Mouse (Mus musculus) gastrocnemius, postnatal 25 days (tissue): Measurements from ENCODE around the gene Amotl1. TPM values are rescaled to one million over a fixed set of nuclear protein-coding genes. Genes with fewer than 3 reads are reported as not detected.
"Not testable (repeated sequence)": the region's sequence is repeated elsewhere in the genome, so short reads cannot be mapped to it uniquely, and the experiment has no call there.

Experiments used
- DNase-seq: peaks from one replicate; pipeline ENCODE4 v3.0.0; 2022
- total RNA-seq, 2 experiments: library from RNA; stranded (reverse); gene quantifications; 1 replicate in 1 of 2; 2 replicates in 1 of 2; pipeline ENCODE4 v1.2.3; 2021

Gene Amotl1
- total RNA-seq, 2 experiments from 2014 or later = 221 to 341 TPM

GRCm38 (mm10) chr9:14603475-14603874 lies 41.4 kb downstream of the Amotl1 start:
- no peak for DNase-seq

GRCm38 (mm10) chr9:14599799-14600198 lies 45.1 kb downstream of the Amotl1 start:
- no peak for DNase-seq

GRCm38 (mm10) chr9:14598157-14598556 lies 46.7 kb downstream of the Amotl1 start:
- DNase-seq = no peak

GRCm38 (mm10) chr9:14597429-14597828 lies 47.4 kb downstream of the Amotl1 start:
- no peak for DNase-seq

- DNase-seq = peak; percentile 74
Observed at GRCm38 (mm10) chr9:14596858-14597257, 48.0 kb downstream of the Amotl1 start.

- no peak for DNase-seq
Observed at GRCm38 (mm10) chr9:14596427-14596826, 48.4 kb downstream of the Amotl1 start.

GRCm38 (mm10) chr9:14595893-14596292 lies 49.0 kb downstream of the Amotl1 start:
- no peak for DNase-seq

GRCm38 (mm10) chr9:14593880-14594279 lies 51.0 kb downstream of the Amotl1 start:
- no peak for DNase-seq

GRCm38 (mm10) chr9:14590666-14591065 lies 54.2 kb downstream of the Amotl1 start:
- no peak for DNase-seq

GRCm38 (mm10) chr9:14588690-14589089 lies 56.2 kb downstream of the Amotl1 start:
- DNase-seq = no peak

- no peak for DNase-seq
Observed at GRCm38 (mm10) chr9:14585702-14586101, 59.2 kb downstream of the Amotl1 start.

- no peak for DNase-seq
Observed at GRCm38 (mm10) chr9:14578960-14579359, 65.9 kb downstream of the Amotl1 start.

- DNase-seq = not testable (repeated sequence)
Observed at GRCm38 (mm10) chr9:14576359-14576758, 68.5 kb downstream of the Amotl1 start.

GRCm38 (mm10) chr9:14574760-14575399 lies 70.0 kb downstream of the Amotl1 start:
- DNase-seq = no peak

GRCm38 (mm10) chr9:14569175-14569975 lies 75.5 kb downstream of the Amotl1 start:
- no peak for DNase-seq

GRCm38 (mm10) chr9:14568487-14568886 lies 76.4 kb downstream of the Amotl1 start:
- no peak for DNase-seq

GRCm38 (mm10) chr9:14564486-14564885 lies 80.4 kb downstream of the Amotl1 start:
- no peak for DNase-seq

- peak; percentile 61 for DNase-seq
Observed at GRCm38 (mm10) chr9:14563351-14563750, 81.5 kb downstream of the Amotl1 start.

GRCm38 (mm10) chr9:14560545-14560944 lies 84.3 kb downstream of the Amotl1 start:
- no peak for DNase-seq

GRCm38 (mm10) chr9:14559996-14560395 lies 84.9 kb downstream of the Amotl1 start:
- no peak for DNase-seq

- peak; percentile 39 for DNase-seq
Observed at GRCm38 (mm10) chr9:14559430-14559829, 85.4 kb downstream of the Amotl1 start.

- no peak for DNase-seq
Observed at GRCm38 (mm10) chr9:14558332-14558731, 86.5 kb downstream of the Amotl1 start.

GRCm38 (mm10) chr9:14548366-14548761 lies 96.5 kb downstream of the Amotl1 start:
- no peak for DNase-seq
